Mouse (Mus musculus) MEL (cell line): ENCODE data around the gene Ttc30a2. TPM values are rescaled to one million over a fixed set of nuclear protein-coding genes. Genes with fewer than 3 reads are reported as not detected.
"Not testable (repeated sequence)": the region's sequence is repeated elsewhere in the genome, so short reads cannot be mapped to it uniquely, and the experiment has no call there.

Source experiments
- DNase-seq: peaks from one replicate; pipeline ENCODE4 v3.0.0; 2011; ENCODE audit warnings: low read depth, low spot score
- H3K27ac ChIP-seq: 2 replicates; pipeline ENCODE4 v1.5.1; 2012; ENCODE audit warnings: low read depth, mild to moderate bottlenecking, control low read depth, low read length, moderate library complexity; ENCODE audit not compliant: control insufficient read depth
- H3K27me3 ChIP-seq, 2 experiments: fragments of 150-350 bp in 1 of 2; sonication (generic) in 1 of 2; 2 replicates each; pipeline ENCODE4 v1.6.1; 2012; ENCODE audit warnings: low read length in 2 of 2, mild to moderate bottlenecking in 2 of 2, improper control_type of control experiment in 1 of 2, moderate library complexity in 1 of 2; ENCODE audit not compliant: insufficient read depth in 2 of 2, control insufficient read depth in 1 of 2
- H3K36me3 ChIP-seq, 2 experiments: 2 replicates each; pipeline ENCODE4 v1.6.1; 2012 to 2014; ENCODE audit warnings: low read length in 2 of 2, improper control_type of control experiment in 1 of 2, inconsistent platforms in 1 of 2, mild to moderate bottlenecking in 1 of 2; ENCODE audit not compliant: insufficient read depth in 2 of 2, control insufficient read depth in 1 of 2
- H3K4me1 ChIP-seq, 2 experiments: fragments of 150-350 bp in 1 of 2; sonication (generic) in 1 of 2; 2 replicates each; pipeline ENCODE4 v1.6.1; 2012; ENCODE audit warnings: low read length in 2 of 2, improper control_type of control experiment in 1 of 2, mild to moderate bottlenecking in 1 of 2; ENCODE audit not compliant: insufficient read depth in 2 of 2, control insufficient read depth in 1 of 2
- H3K4me3 ChIP-seq, 2 experiments: fragments of 150-350 bp in 1 of 2; sonication (generic) in 1 of 2; 2 replicates each; pipeline ENCODE4 v1.5.1; 2012; ENCODE audit warnings: low read depth in 2 of 2, low read length in 2 of 2, mild to moderate bottlenecking in 2 of 2, moderate library complexity in 2 of 2, control low read depth in 1 of 2, improper control_type of control experiment in 1 of 2; ENCODE audit not compliant: control insufficient read depth in 1 of 2, insufficient read depth in 1 of 2
- H3K79me2 ChIP-seq: 2 replicates; pipeline ENCODE4 v1.6.1; 2012; ENCODE audit warnings: mild to moderate bottlenecking, low read length, moderate library complexity; ENCODE audit not compliant: control insufficient read depth, poor library complexity, insufficient read depth
- H3K9ac ChIP-seq: 2 replicates; pipeline ENCODE4 v1.6.1; 2012; ENCODE audit warnings: low read depth, mild to moderate bottlenecking, control low read depth, low read length, moderate library complexity; ENCODE audit not compliant: control insufficient read depth, poor library complexity, severe bottlenecking
- H3K9me3 ChIP-seq: fragments of 150-350 bp; sonication (generic); replicated peaks from 2 replicates; pipeline ENCODE4 v1.6.1; 2012; ENCODE audit warnings: mild to moderate bottlenecking, low read length, improper control_type of control experiment, moderate library complexity; ENCODE audit not compliant: insufficient read depth
- BHLHE40 ChIP-seq: IDR thresholded peaks from 2 replicates; pipeline ENCODE4 v1.6.1; 2012; ENCODE audit warnings: low read depth, mild to moderate bottlenecking, inconsistent platforms, low read length, improper control_type of control experiment, borderline replicate concordance
- CTCF ChIP-seq, 3 experiments: IDR thresholded peaks in 2 of 3; conservative IDR thresholded peaks in 1 of 3; 2 replicates each; pipeline ENCODE4 v1.5.1; 2011 to 2012; ENCODE audit warnings: low read length in 3 of 3, low read depth in 2 of 3, mild to moderate bottlenecking in 2 of 3, improper control_type of control experiment in 1 of 3, inconsistent platforms in 1 of 3, mixed read lengths in 1 of 3, moderate library complexity in 1 of 3; ENCODE audit not compliant: control insufficient read depth in 1 of 3, insufficient read depth in 1 of 3, poor library complexity in 1 of 3, severe bottlenecking in 1 of 3
- GABPA ChIP-seq: IDR thresholded peaks from 2 replicates; pipeline ENCODE4 v1.6.1; 2012; ENCODE audit warnings: low read depth, mild to moderate bottlenecking, inconsistent platforms, low read length, improper control_type of control experiment, moderate library complexity
- MAX ChIP-seq: IDR thresholded peaks from 2 replicates; pipeline ENCODE4 v1.6.1; 2011; ENCODE audit warnings: low read length, improper control_type of control experiment
- MEF2A ChIP-seq: IDR thresholded peaks from 2 replicates; pipeline ENCODE4 v1.6.1; 2014; ENCODE audit warnings: low read depth, mild to moderate bottlenecking, inconsistent platforms, low read length, improper control_type of control experiment; ENCODE audit not compliant: poor library complexity, insufficient replicate concordance, severe bottlenecking; ENCODE audit errors: extremely low read depth
- MYB ChIP-seq: IDR thresholded peaks from 2 replicates; pipeline ENCODE4 v1.6.1; 2011; ENCODE audit warnings: mild to moderate bottlenecking, low read depth, low read length, improper control_type of control experiment
- MYC ChIP-seq: IDR thresholded peaks from 2 replicates; pipeline ENCODE4 v1.6.1; 2011; ENCODE audit warnings: low read depth, mild to moderate bottlenecking, low read length, improper control_type of control experiment, moderate library complexity
- NRF1 ChIP-seq: IDR thresholded peaks from 2 replicates; pipeline ENCODE4 v1.6.1; 2014; ENCODE audit warnings: low read depth, mild to moderate bottlenecking, inconsistent platforms, low read length, improper control_type of control experiment, moderate library complexity; ENCODE audit not compliant: poor library complexity, insufficient read depth, severe bottlenecking
- POLR2A ChIP-seq, 2 experiments: IDR thresholded peaks; 2 replicates each; pipeline ENCODE4 v1.6.1; 2011 to 2012; ENCODE audit warnings: low read length in 2 of 2, mild to moderate bottlenecking in 2 of 2, control low read depth in 1 of 2, improper control_type of control experiment in 1 of 2, low read depth in 1 of 2, moderate library complexity in 1 of 2; ENCODE audit not compliant: control insufficient read depth in 1 of 2, insufficient read depth in 1 of 2, poor library complexity in 1 of 2
- POLR2AphosphoS5 ChIP-seq: IDR thresholded peaks from 2 replicates; pipeline ENCODE4 v1.6.1; 2012; ENCODE audit warnings: low read depth, borderline replicate concordance, mild to moderate bottlenecking, inconsistent platforms, low read length, moderate library complexity, mixed read lengths
- SIN3A ChIP-seq: IDR thresholded peaks from 2 replicates; pipeline ENCODE4 v1.6.1; 2012; ENCODE audit warnings: low read length, improper control_type of control experiment, inconsistent platforms
- TAL1 ChIP-seq: IDR thresholded peaks from 2 replicates; pipeline ENCODE4 v1.6.1; 2012; ENCODE audit warnings: mild to moderate bottlenecking, inconsistent platforms, low read length, moderate library complexity, mixed read lengths
- TBP ChIP-seq: IDR thresholded peaks from 2 replicates; pipeline ENCODE4 v1.8.0; 2011; ENCODE audit warnings: low read depth, low read length, improper control_type of control experiment
- UBTF ChIP-seq: IDR thresholded peaks from 2 replicates; pipeline ENCODE4 v1.6.1; 2012; ENCODE audit warnings: low read depth, mild to moderate bottlenecking, inconsistent platforms, low read length, improper control_type of control experiment, moderate library complexity, borderline replicate concordance; ENCODE audit not compliant: insufficient read depth
- ZC3H11A ChIP-seq: IDR thresholded peaks from 2 replicates; pipeline ENCODE4 v1.6.1; 2012; ENCODE audit warnings: low read depth, mild to moderate bottlenecking, inconsistent platforms, low read length, improper control_type of control experiment
- ZKSCAN1 ChIP-seq: IDR thresholded peaks from 2 replicates; pipeline ENCODE4 v1.6.1; 2012; ENCODE audit warnings: low read depth, mild to moderate bottlenecking, inconsistent platforms, low read length, improper control_type of control experiment, moderate library complexity
- polyA plus RNA-seq, 2 experiments: library from polyadenylated mRNA; stranded (reverse) in 1 of 2; unstranded in 1 of 2; fragments of >175 nt in 1 of 2; fragments of >200 nt in 1 of 2; gene quantifications; 2 replicates each; pipeline versions ENCODE4 v1.2.1 to v1.2.4; 2012; ENCODE audit warnings: low replicate concordance in 2 of 2, low read depth in 1 of 2; ENCODE audit not compliant: insufficient read length in 2 of 2, insufficient read depth in 1 of 2, missing spikeins in 1 of 2
- total RNA-seq: library from RNA; depleted of rRNA; stranded (reverse); fragments of 300-350 nt; gene quantifications from 2 replicates; pipeline ENCODE4 v1.2.3, GENCODE M21; 2012

Gene Ttc30a2
- total and polyA plus RNA-seq, 3 experiments: not detected

- Histone ChIP-seq H3K9me3 (no peaks in the 10 kb centered on the region), H3K4me3 (no peak overlapping the region), H3K9ac (no peak overlapping the region), H3K4me1 (no peaks in the 10 kb centered on the region), H3K27ac (no peak overlapping the region), H3K36me3 (no peaks in the 10 kb centered on the region), H3K79me2 (no peaks in the 10 kb centered on the region), H3K27me3 (no peaks in the 10 kb centered on the region)
- DNase-seq: no peak
- TF ChIP-seq MYB: no peak
- no peak for TF ChIP-seq ZKSCAN1
- no peak for TF ChIP-seq BHLHE40
Observed at GRCm38 (mm10) chr2:75983847-75984246, 5.9 kb upstream of the Ttc30a2 start.

- Histone ChIP-seq H3K9me3 (no peaks in the 10 kb centered on the region), H3K27me3 (no peaks in the 10 kb centered on the region), H3K4me3 (no peak overlapping the region), H3K9ac (no peak overlapping the region)
- DNase-seq: no peak
- TF ChIP-seq ZKSCAN1: no peak
- TF ChIP-seq POLR2AphosphoS5: no peak
- no peak for TF ChIP-seq UBTF
- no peak for TF ChIP-seq MAX
- no peak for TF ChIP-seq NRF1
- TF ChIP-seq, all 39 proteins: peak for 0
- Histone ChIP-seq H3K27ac (no peak overlapping the region), H3K36me3 (no peaks in the 10 kb centered on the region), H3K4me1 (no peaks in the 10 kb centered on the region), H3K79me2 (no peaks in the 10 kb centered on the region)
Observed at GRCm38 (mm10) chr2:75983091-75983490, 5.1 kb upstream of the Ttc30a2 start.

- Histone ChIP-seq H3K9ac (no peak overlapping the region), H3K79me2 (no peaks in the 10 kb centered on the region), H3K27ac (no peak overlapping the region), H3K27me3 (no peaks in the 10 kb centered on the region), H3K9me3 (no peaks in the 10 kb centered on the region), H3K4me3 (no peak overlapping the region), H3K36me3 (no peaks in the 10 kb centered on the region), H3K4me1 (no peaks in the 10 kb centered on the region)
- TF ChIP-seq CTCF (IDR thresholded peaks at IDR 0.05 in 2 of 3, conservative IDR thresholded peaks at IDR 0.05 in 1 of 3; ENCODE audit: control insufficient read depth in 1 of 3, insufficient read depth in 1 of 3, low read depth in 2 of 3, low read length in 3 of 3, poor library complexity in 1 of 3, severe bottlenecking in 1 of 3): no peak
- TF ChIP-seq GABPA: no peak
- TF ChIP-seq MYC: no peak
- TF ChIP-seq POLR2A (IDR thresholded peaks at IDR 0.05; ENCODE audit: control insufficient read depth in 1 of 2, insufficient read depth in 1 of 2, low read depth in 1 of 2, low read length in 2 of 2, poor library complexity in 1 of 2): no peak
- TF ChIP-seq MEF2A: no peak
- TF ChIP-seq SIN3A: no peak
- TF ChIP-seq ZC3H11A: no peak
- no peak for TF ChIP-seq TBP
- TF ChIP-seq TAL1: no peak
- TF ChIP-seq POLR2AphosphoS5: no peak
- TF ChIP-seq BHLHE40: no peak
- DNase-seq: no peak
Observed at GRCm38 (mm10) chr2:75982626-75983025, 4.7 kb upstream of the Ttc30a2 start.

- H3K9me3 ChIP-seq, H3K79me2 ChIP-seq: not testable (repeated sequence)
Observed at GRCm38 (mm10) chr2:75981440-75982081, 3.6 kb upstream of the Ttc30a2 start, which contains the start of gene Ttc30a1. Ttc30a1 (minus strand) TSS chr2:75981967.

More at GRCm38 (mm10) chr2:75981440-75982081, 3.6 kb upstream of the Ttc30a2 start, which contains the start of gene Ttc30a1:
- not testable (repeated sequence) for H3K27ac ChIP-seq, H3K27me3 ChIP-seq, H3K4me3 ChIP-seq, H3K36me3 ChIP-seq, DNase-seq, H3K4me1 ChIP-seq, H3K9ac ChIP-seq
